Mouse (Mus musculus): ENCODE measurements around the gene Cxcl9. TPM values are rescaled to one million over a fixed set of nuclear protein-coding genes. Genes with fewer than 3 reads are reported as not detected.
"Not testable (repeated sequence)": the region's sequence is repeated elsewhere in the genome, so short reads cannot be mapped to it uniquely, and the experiment has no call there.

Gene Cxcl9
- polyA plus RNA-seq, 1 experiment from 2014 or later = not detected

GRCm38 (mm10) chr5:92364011-92364410, 36.1 kb upstream of the Cxcl9 start:
- ATAC-seq (ENCODE audit: low FRiP score) = no peak
- H3K27ac ChIP-seq = no peak overlapping the region
- H3K4me1 ChIP-seq (replicated peaks) = peaks cover under 1% of the 10 kb centered on the region; the same call in 1 of the 2 replicates
- no peak overlapping the region for H3K4me2 ChIP-seq
- H3K36me3 ChIP-seq = no peaks in the 10 kb centered on the region
- no peaks in the 10 kb centered on the region for H3K9me3 ChIP-seq
- 97% methylated on average over 5 of the region's 5 CpGs for WGBS
- H3K27me3 ChIP-seq = no peaks in the 10 kb centered on the region
- no peak overlapping the region for H3K4me3 ChIP-seq
- no peak overlapping the region for H3K9ac ChIP-seq

- 8% methylated on average over 4 of the region's 4 CpGs for WGBS
- no peaks in the 10 kb centered on the region for H3K4me1 ChIP-seq (replicated peaks)
- H3K36me3 ChIP-seq = no peaks in the 10 kb centered on the region
- H3K9me3 ChIP-seq = no peaks in the 10 kb centered on the region
- no peak overlapping the region for H3K27ac ChIP-seq
- H3K27me3 ChIP-seq = no peaks in the 10 kb centered on the region
- H3K4me2 ChIP-seq = no peak overlapping the region
- no peak for ATAC-seq (ENCODE audit: low FRiP score)
- no peak overlapping the region for H3K4me3 ChIP-seq
- no peak overlapping the region for H3K9ac ChIP-seq
Measured at GRCm38 (mm10) chr5:92363179-92363578, 35.3 kb upstream of the Cxcl9 start.

GRCm38 (mm10) chr5:92358767-92359455, 31.0 kb upstream of the Cxcl9 start:
- Histone ChIP-seq H3K9ac (no peak overlapping the region), H3K4me2 (no peak overlapping the region), H3K4me3 (no peak overlapping the region), H3K9me3 (no peaks in the 10 kb centered on the region), H3K4me1 (replicated peaks) (no peaks in the 10 kb centered on the region), H3K27ac (no peak overlapping the region), H3K27me3 (no peaks in the 10 kb centered on the region), H3K36me3 (no peaks in the 10 kb centered on the region)
- 84% methylated on average over 11 of the region's 11 CpGs for WGBS
- ATAC-seq (ENCODE audit: low FRiP score) = no peak

GRCm38 (mm10) chr5:92358033-92358432, 30.2 kb upstream of the Cxcl9 start:
- Histone ChIP-seq H3K4me2 (no peak overlapping the region), H3K36me3 (no peaks in the 10 kb centered on the region), H3K4me3 (no peak overlapping the region), H3K27ac (no peak overlapping the region), H3K27me3 (no peaks in the 10 kb centered on the region), H3K9ac (no peak overlapping the region), H3K9me3 (no peaks in the 10 kb centered on the region), H3K4me1 (replicated peaks) (no peaks in the 10 kb centered on the region)
- WGBS = 58% methylated on average over 12 of the region's 12 CpGs
- no peak for ATAC-seq (ENCODE audit: low FRiP score)

- H3K9me3 ChIP-seq = no peaks in the 10 kb centered on the region
- ATAC-seq (ENCODE audit: low FRiP score) = no peak
- WGBS = 64% methylated on average over 11 of the region's 11 CpGs
- H3K27ac ChIP-seq = no peak overlapping the region
- H3K4me3 ChIP-seq = no peak overlapping the region
- H3K4me2 ChIP-seq = no peak overlapping the region
- no peak overlapping the region for H3K9ac ChIP-seq
- no peaks in the 10 kb centered on the region for H3K36me3 ChIP-seq
- H3K27me3 ChIP-seq = 0 out of 2 replicates have a peak, but pooled peaks cover 4% of the 10 kb centered on the region
- H3K4me1 ChIP-seq (replicated peaks) = peaks cover 4% of the 10 kb centered on the region
Measured at GRCm38 (mm10) chr5:92353517-92353916, 25.6 kb upstream of the Cxcl9 start.

GRCm38 (mm10) chr5:92352716-92353115, 24.8 kb upstream of the Cxcl9 start:
- 83% methylated on average over 4 of the region's 4 CpGs for WGBS
- ATAC-seq (ENCODE audit: low FRiP score) = not testable (repeated sequence)

GRCm38 (mm10) chr5:92349731-92350130, 21.9 kb upstream of the Cxcl9 start:
- H3K36me3 ChIP-seq = no peaks in the 10 kb centered on the region
- H3K27me3 ChIP-seq = peaks cover 12% of the 10 kb centered on the region
- no peak overlapping the region for H3K9ac ChIP-seq
- no peak for ATAC-seq (ENCODE audit: low FRiP score)
- H3K4me2 ChIP-seq = no peak overlapping the region
- WGBS = 88% methylated on average over 7 of the region's 7 CpGs
- H3K27ac ChIP-seq = no peak overlapping the region
- H3K4me3 ChIP-seq = no peak overlapping the region
- H3K9me3 ChIP-seq = no peaks in the 10 kb centered on the region
- H3K4me1 ChIP-seq (replicated peaks) = peaks cover 5% of the 10 kb centered on the region

More at GRCm38 (mm10) chr5:92352716-92353115, 24.8 kb upstream of the Cxcl9 start:
- not testable (repeated sequence) for H3K36me3 ChIP-seq; H3K4me2 ChIP-seq; H3K9me3 ChIP-seq; H3K9ac ChIP-seq; H3K27ac ChIP-seq; H3K4me1 ChIP-seq (replicated peaks); H3K4me3 ChIP-seq; H3K27me3 ChIP-seq

GRCm38 (mm10) chr5:92348794-92349413, 21.0 kb upstream of the Cxcl9 start, which contains the start of gene Cxcl10:
Cxcl10 (minus strand) TSS chr5:92348889.
- Histone ChIP-seq H3K9ac (peak within 1 kb of the TSS; percentile 35; the same call in 1 of the 2 replicates), H3K4me1 (replicated peaks) (peaks cover 5% of the 10 kb centered on the region), H3K9me3 (no peaks in the 10 kb centered on the region), H3K36me3 (no peaks in the 10 kb centered on the region), H3K27me3 (peaks cover 12% of the 10 kb centered on the region), H3K4me2 (peak within 1 kb of the TSS; percentile 45), H3K4me3 (peak within 1 kb of the TSS; percentile 19), H3K27ac (no peak within 1 kb of the TSS)
- WGBS = 21% methylated on average over 14 of the region's 14 CpGs
- ATAC-seq (ENCODE audit: low FRiP score) = 0 out of 2 replicates have a peak, but pooled peaks have one; percentile 49

- no peak for ATAC-seq (ENCODE audit: low FRiP score)
- WGBS = 91% methylated on average over 8 of the region's 8 CpGs
- H3K9me3 ChIP-seq = no peaks in the 10 kb centered on the region
Measured at GRCm38 (mm10) chr5:92345006-92345405, 17.1 kb upstream of the Cxcl9 start.

GRCm38 (mm10) chr5:92340606-92341005, 12.7 kb upstream of the Cxcl9 start:
- Histone ChIP-seq H3K4me2 (no peak overlapping the region), H3K4me3 (no peak overlapping the region), H3K4me1 (replicated peaks) (no peaks in the 10 kb centered on the region), H3K9me3 (no peaks in the 10 kb centered on the region), H3K27ac (no peak overlapping the region), H3K27me3 (no peaks in the 10 kb centered on the region), H3K36me3 (no peaks in the 10 kb centered on the region), H3K9ac (no peak overlapping the region)
- no peak for ATAC-seq (ENCODE audit: low FRiP score)
- WGBS = 84% methylated on average over 4 of the region's 4 CpGs

More at GRCm38 (mm10) chr5:92345006-92345405, 17.1 kb upstream of the Cxcl9 start:
- no peak overlapping the region for H3K4me2 ChIP-seq
- no peak overlapping the region for H3K27ac ChIP-seq
- H3K4me3 ChIP-seq = no peak overlapping the region
- H3K27me3 ChIP-seq = peaks cover 12% of the 10 kb centered on the region
- H3K4me1 ChIP-seq (replicated peaks) = peaks cover 5% of the 10 kb centered on the region
- H3K36me3 ChIP-seq = no peaks in the 10 kb centered on the region
- no peak overlapping the region for H3K9ac ChIP-seq

GRCm38 (mm10) chr5:92336743-92337142, 8.9 kb upstream of the Cxcl9 start:
- Histone ChIP-seq H3K4me1 (replicated peaks) (no peaks in the 10 kb centered on the region), H3K36me3 (no peaks in the 10 kb centered on the region), H3K4me2 (no peak overlapping the region), H3K9ac (no peak overlapping the region), H3K4me3 (no peak overlapping the region), H3K27ac (no peak overlapping the region), H3K27me3 (no peaks in the 10 kb centered on the region), H3K9me3 (no peaks in the 10 kb centered on the region)
- ATAC-seq (ENCODE audit: low FRiP score) = no peak
- 87% methylated on average over 3 of the region's 3 CpGs for WGBS

- H3K27ac ChIP-seq = no peak overlapping the region
- H3K27me3 ChIP-seq = no peaks in the 10 kb centered on the region
- WGBS = 79% methylated on average over 9 of the region's 9 CpGs
- no peaks in the 10 kb centered on the region for H3K4me1 ChIP-seq (replicated peaks)
- H3K36me3 ChIP-seq = no peaks in the 10 kb centered on the region
- no peak overlapping the region for H3K4me3 ChIP-seq
- H3K9me3 ChIP-seq = no peaks in the 10 kb centered on the region
- no peak overlapping the region for H3K4me2 ChIP-seq
- ATAC-seq (ENCODE audit: low FRiP score) = no peak
- no peak overlapping the region for H3K9ac ChIP-seq
Measured at GRCm38 (mm10) chr5:92332359-92332840, 4.5 kb upstream of the Cxcl9 start.
